Mouse (Mus musculus): ENCODE data around the gene Pnmt. TPM values are rescaled to one million over a fixed set of nuclear protein-coding genes. Genes with fewer than 3 reads are reported as not detected.

Pnmt gene
- polyA plus RNA-seq, 1 experiment from 2014 or later: 0.24 TPM

- DNase-seq (ENCODE audit: low spot score) (no peak), ATAC-seq (replicated peaks; ENCODE audit: insufficient number of reproducible peaks, low FRiP score, low TSS enrichment, low read depth) (no peak)
- Histone ChIP-seq H3K27ac (replicated peaks; ENCODE audit: low read depth, low read length) (no peak overlapping the region), H3K36me3 (replicated peaks; ENCODE audit: control insufficient read depth, insufficient read depth, low read depth, low read length) (no peaks in the 10 kb centered on the region), H3K4me3 (ENCODE audit: low read depth, low read length) (no peak overlapping the region), H3K9me3 (replicated peaks; ENCODE audit: control insufficient read depth, low read length) (no peaks in the 10 kb centered on the region), H3K4me1 (ENCODE audit: control insufficient read depth, insufficient read depth, low read length) (peaks cover 5% of the 10 kb centered on the region), H3K27me3 (ENCODE audit: control insufficient read depth, insufficient read depth, low read length) (no peaks in the 10 kb centered on the region), H3K4me2 (ENCODE audit: low read depth, low read length) (no peak overlapping the region), H3K9ac (replicated peaks; ENCODE audit: low read length) (no peak overlapping the region)
- WGBS: 90% methylated on average over 5 of the region's 5 CpGs
Observed at GRCm38 (mm10) chr11:98364410-98364809, 21.8 kb upstream of the Pnmt start.

GRCm38 (mm10) chr11:98366290-98366689, 20.0 kb upstream of the Pnmt start:
- DNase-seq (ENCODE audit: low spot score) (no peak), ATAC-seq (replicated peaks; ENCODE audit: insufficient number of reproducible peaks, low FRiP score, low TSS enrichment, low read depth) (no peak)
- Histone ChIP-seq H3K9me3 (replicated peaks; ENCODE audit: control insufficient read depth, low read length) (no peaks in the 10 kb centered on the region), H3K4me3 (ENCODE audit: low read depth, low read length) (no peak overlapping the region), H3K36me3 (replicated peaks; ENCODE audit: control insufficient read depth, insufficient read depth, low read depth, low read length) (no peaks in the 10 kb centered on the region), H3K4me2 (ENCODE audit: low read depth, low read length) (no peak overlapping the region), H3K9ac (replicated peaks; ENCODE audit: low read length) (no peak overlapping the region), H3K27ac (replicated peaks; ENCODE audit: low read depth, low read length) (no peak overlapping the region), H3K4me1 (ENCODE audit: control insufficient read depth, insufficient read depth, low read length) (no peaks in the 10 kb centered on the region; the same call in 1 of the 2 replicates), H3K27me3 (ENCODE audit: control insufficient read depth, insufficient read depth, low read length) (no peaks in the 10 kb centered on the region)
- 81% methylated on average over 10 of the region's 10 CpGs for WGBS

DNA sequence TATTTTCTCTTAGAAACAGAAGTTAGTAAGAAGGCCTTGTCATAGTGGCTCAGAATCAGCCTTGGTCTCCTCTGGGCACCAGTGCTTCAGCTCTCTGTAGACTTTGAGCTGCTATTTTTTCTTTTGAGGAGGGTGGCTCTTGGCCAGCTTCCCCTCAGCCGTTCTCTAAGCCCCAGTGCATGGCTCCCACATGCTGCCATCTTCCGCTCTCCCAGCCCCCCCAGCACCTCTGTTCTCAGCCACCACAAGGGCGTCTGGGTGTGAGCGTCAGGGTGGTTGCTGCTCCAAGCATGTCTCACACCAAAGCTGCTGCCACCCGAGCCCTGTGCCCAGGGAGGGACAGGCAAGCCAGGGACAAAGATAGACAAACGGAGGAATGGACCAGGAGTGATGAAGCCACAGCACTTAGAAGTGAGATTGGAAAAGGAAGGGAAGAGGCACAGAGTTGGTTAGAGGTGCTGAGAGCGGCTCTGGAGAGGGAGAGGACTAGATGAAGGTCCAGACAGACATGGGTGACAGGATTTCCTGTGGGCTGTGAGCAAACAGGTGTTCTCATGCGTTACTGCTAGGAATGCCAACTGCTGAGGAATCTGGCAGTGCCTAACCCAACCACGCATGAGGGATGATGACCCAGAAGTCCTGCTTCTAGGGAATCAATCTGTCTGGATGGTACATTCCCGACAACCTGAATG, 18.9 kb upstream of the Pnmt start:
- Histone ChIP-seq H3K9ac (replicated peaks; ENCODE audit: low read length) (no peak overlapping the region), H3K27ac (replicated peaks; ENCODE audit: low read depth, low read length) (no peak overlapping the region), H3K27me3 (ENCODE audit: control insufficient read depth, insufficient read depth, low read length) (no peaks in the 10 kb centered on the region), H3K36me3 (replicated peaks; ENCODE audit: control insufficient read depth, insufficient read depth, low read depth, low read length) (no peaks in the 10 kb centered on the region), H3K4me2 (ENCODE audit: low read depth, low read length) (no peak overlapping the region), H3K4me1 (ENCODE audit: control insufficient read depth, insufficient read depth, low read length) (no peaks in the 10 kb centered on the region), H3K4me3 (ENCODE audit: low read depth, low read length) (no peak overlapping the region), H3K9me3 (replicated peaks; ENCODE audit: control insufficient read depth, low read length) (no peaks in the 10 kb centered on the region)
- DNase-seq (ENCODE audit: low spot score) (no peak), ATAC-seq (replicated peaks; ENCODE audit: insufficient number of reproducible peaks, low FRiP score, low TSS enrichment, low read depth) (no peak)
- 80% methylated on average over 10 of the region's 10 CpGs for WGBS

GRCm38 (mm10) chr11:98367863-98368186, 18.4 kb upstream of the Pnmt start:
- H3K9me3 ChIP-seq (replicated peaks; ENCODE audit: control insufficient read depth, low read length): no peaks in the 10 kb centered on the region
- ATAC-seq (replicated peaks; ENCODE audit: insufficient number of reproducible peaks, low FRiP score, low TSS enrichment, low read depth) (no peak), DNase-seq (ENCODE audit: low spot score) (no peak)
- H3K4me1 ChIP-seq (ENCODE audit: control insufficient read depth, insufficient read depth, low read length): no peaks in the 10 kb centered on the region
- H3K9ac ChIP-seq (replicated peaks; ENCODE audit: low read length): no peak overlapping the region
- H3K4me2 ChIP-seq (ENCODE audit: low read depth, low read length): no peak overlapping the region
- no peaks in the 10 kb centered on the region for H3K36me3 ChIP-seq (replicated peaks; ENCODE audit: control insufficient read depth, insufficient read depth, low read depth, low read length)
- no peaks in the 10 kb centered on the region for H3K27me3 ChIP-seq (ENCODE audit: control insufficient read depth, insufficient read depth, low read length)
- no peak overlapping the region for H3K4me3 ChIP-seq (ENCODE audit: low read depth, low read length)
- WGBS: 85% methylated on average over 7 of the region's 7 CpGs
- no peak overlapping the region for H3K27ac ChIP-seq (replicated peaks; ENCODE audit: low read depth, low read length)

DNA sequence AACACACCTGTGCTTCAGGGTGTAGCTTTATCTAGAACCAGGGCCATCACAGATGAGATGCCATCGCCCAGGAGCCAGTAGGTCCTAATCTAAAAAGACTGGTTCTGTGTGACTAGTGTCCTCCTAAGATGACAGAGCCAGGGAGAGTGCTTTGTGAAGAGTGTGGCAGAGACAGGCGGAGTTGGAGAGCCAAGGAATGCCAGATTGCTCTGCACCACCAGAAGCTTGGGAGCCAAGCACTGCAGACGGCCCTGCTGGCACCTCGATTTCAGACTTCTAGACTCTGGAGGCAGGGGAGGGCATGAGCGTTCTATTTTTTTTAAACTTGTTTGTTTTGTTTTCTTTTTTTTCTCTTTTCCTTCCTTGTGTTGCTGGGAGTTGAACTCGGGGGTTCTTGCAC, 16.9 kb upstream of the Pnmt start:
- WGBS: 86% methylated on average over 6 of the region's 6 CpGs
- no peak for ATAC-seq (replicated peaks; ENCODE audit: insufficient number of reproducible peaks, low FRiP score, low TSS enrichment, low read depth)
- Histone ChIP-seq H3K9me3 (replicated peaks; ENCODE audit: control insufficient read depth, low read length) (no peaks in the 10 kb centered on the region), H3K27ac (replicated peaks; ENCODE audit: low read depth, low read length) (no peak overlapping the region), H3K4me1 (ENCODE audit: control insufficient read depth, insufficient read depth, low read length) (no peaks in the 10 kb centered on the region), H3K27me3 (ENCODE audit: control insufficient read depth, insufficient read depth, low read length) (no peaks in the 10 kb centered on the region), H3K9ac (replicated peaks; ENCODE audit: low read length) (no peak overlapping the region), H3K4me2 (ENCODE audit: low read depth, low read length) (no peak overlapping the region), H3K36me3 (replicated peaks; ENCODE audit: control insufficient read depth, insufficient read depth, low read depth, low read length) (no peaks in the 10 kb centered on the region), H3K4me3 (ENCODE audit: low read depth, low read length) (no peak overlapping the region)
- DNase-seq (ENCODE audit: low spot score): no peak

DNA sequence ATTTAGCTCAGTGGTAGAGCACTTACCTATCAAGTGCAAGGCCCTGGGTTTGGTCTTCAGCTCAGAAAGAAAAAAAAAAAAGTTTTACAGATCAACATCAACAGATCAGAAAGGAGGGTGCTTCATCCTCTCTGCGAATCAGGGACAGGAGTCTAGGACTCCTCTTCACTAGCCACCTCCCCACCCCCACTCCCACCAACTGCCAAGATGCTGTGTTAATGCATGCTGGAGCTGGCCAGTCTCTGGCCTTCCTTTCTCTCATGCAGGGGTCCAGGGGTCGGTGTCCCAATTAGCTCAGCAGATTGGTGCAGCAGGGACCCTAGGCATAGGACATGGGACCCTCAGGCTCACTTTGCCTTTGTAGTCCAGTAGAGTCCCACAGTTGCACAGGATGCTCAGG, 15.7 kb upstream of the Pnmt start:
- H3K4me2 ChIP-seq (ENCODE audit: low read depth, low read length): no peak overlapping the region
- no peaks in the 10 kb centered on the region for H3K4me1 ChIP-seq (ENCODE audit: control insufficient read depth, insufficient read depth, low read length)
- H3K36me3 ChIP-seq (replicated peaks; ENCODE audit: control insufficient read depth, insufficient read depth, low read depth, low read length): no peaks in the 10 kb centered on the region
- H3K9me3 ChIP-seq (replicated peaks; ENCODE audit: control insufficient read depth, low read length): no peaks in the 10 kb centered on the region
- no peak overlapping the region for H3K9ac ChIP-seq (replicated peaks; ENCODE audit: low read length)
- no peak overlapping the region for H3K4me3 ChIP-seq (ENCODE audit: low read depth, low read length)
- DNase-seq (ENCODE audit: low spot score) (no peak), ATAC-seq (replicated peaks; ENCODE audit: insufficient number of reproducible peaks, low FRiP score, low TSS enrichment, low read depth) (no peak)
- WGBS: 72% methylated on average over 2 of the region's 2 CpGs
- no peak overlapping the region for H3K27ac ChIP-seq (replicated peaks; ENCODE audit: low read depth, low read length)
- no peaks in the 10 kb centered on the region for H3K27me3 ChIP-seq (ENCODE audit: control insufficient read depth, insufficient read depth, low read length)

- H3K9ac ChIP-seq (replicated peaks; ENCODE audit: low read length): peak overlapping the region; percentile 9; the same call in 1 of the 2 replicates
Observed at GRCm38 (mm10) chr11:98371556-98372240, 14.6 kb upstream of the Pnmt start.

DNA sequence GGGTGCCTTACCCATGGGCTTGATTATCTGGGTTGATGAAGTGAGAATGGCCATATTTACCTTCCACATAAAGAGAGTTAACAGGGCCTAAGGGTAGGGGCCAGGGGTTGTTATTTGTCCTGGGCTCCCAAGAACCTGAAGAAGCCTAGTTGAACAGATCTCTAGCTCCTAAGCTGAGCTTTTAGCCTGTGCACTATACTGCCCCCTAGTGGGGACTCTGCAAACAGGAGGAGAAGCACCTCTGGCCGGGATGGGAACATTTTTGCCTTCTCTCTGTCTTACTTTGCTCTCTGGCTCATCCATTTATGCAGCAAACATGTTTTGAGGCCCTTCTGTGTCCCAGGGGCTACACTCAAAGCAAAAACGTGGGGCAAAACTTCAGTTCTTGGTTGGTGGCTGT, 13.8 kb upstream of the Pnmt start:
- no peak overlapping the region for H3K9ac ChIP-seq (replicated peaks; ENCODE audit: low read length)
- H3K27me3 ChIP-seq (ENCODE audit: control insufficient read depth, insufficient read depth, low read length): no peaks in the 10 kb centered on the region
- H3K27ac ChIP-seq (replicated peaks; ENCODE audit: low read depth, low read length): no peak overlapping the region
- DNase-seq (ENCODE audit: low spot score) (peak; percentile 85), ATAC-seq (replicated peaks; ENCODE audit: insufficient number of reproducible peaks, low FRiP score, low TSS enrichment, low read depth) (no peak)
- no peak overlapping the region for H3K4me2 ChIP-seq (ENCODE audit: low read depth, low read length)
- WGBS: 12% methylated on average over 2 of the region's 2 CpGs
- no peaks in the 10 kb centered on the region for H3K4me1 ChIP-seq (ENCODE audit: control insufficient read depth, insufficient read depth, low read length)
- no peak overlapping the region for H3K4me3 ChIP-seq (ENCODE audit: low read depth, low read length)
- no peaks in the 10 kb centered on the region; the same call in 1 of the 2 replicates for H3K36me3 ChIP-seq (replicated peaks; ENCODE audit: control insufficient read depth, insufficient read depth, low read depth, low read length)
- no peaks in the 10 kb centered on the region for H3K9me3 ChIP-seq (replicated peaks; ENCODE audit: control insufficient read depth, low read length)

More at GRCm38 (mm10) chr11:98371556-98372240, 14.6 kb upstream of the Pnmt start:
- Histone ChIP-seq H3K27ac (replicated peaks; ENCODE audit: low read depth, low read length) (no peak overlapping the region), H3K4me1 (ENCODE audit: control insufficient read depth, insufficient read depth, low read length) (no peaks in the 10 kb centered on the region), H3K4me3 (ENCODE audit: low read depth, low read length) (no peak overlapping the region), H3K36me3 (replicated peaks; ENCODE audit: control insufficient read depth, insufficient read depth, low read depth, low read length) (no peaks in the 10 kb centered on the region; the same call in 1 of the 2 replicates), H3K27me3 (ENCODE audit: control insufficient read depth, insufficient read depth, low read length) (no peaks in the 10 kb centered on the region), H3K9me3 (replicated peaks; ENCODE audit: control insufficient read depth, low read length) (no peaks in the 10 kb centered on the region), H3K4me2 (ENCODE audit: low read depth, low read length) (no peak overlapping the region)
- DNase-seq (ENCODE audit: low spot score) (peak; percentile 35), ATAC-seq (replicated peaks; ENCODE audit: insufficient number of reproducible peaks, low FRiP score, low TSS enrichment, low read depth) (peak; percentile 66; the same call in 1 of the 2 replicates)
- WGBS: 36% methylated on average over 10 of the region's 10 CpGs
